Mouse (Mus musculus) midbrain, embryonic 11.5 days (tissue): ENCODE data around the gene Prkar1a. TPM values are rescaled to one million over a fixed set of nuclear protein-coding genes. Genes with fewer than 3 reads are reported as not detected.

Experiments
- ATAC-seq: fragments of 200-750 bp; cut with Nextera tagmentation; 2 replicates; pipeline ENCODE4 v1.8.0; 2017; ENCODE audit warnings: moderate TSS enrichment, moderate library complexity; ENCODE audit not compliant: low FRiP score
- DNase-seq: peaks from one replicate; pipeline ENCODE4 v3.0.0; 2015; ENCODE audit warnings: low spot score; ENCODE audit errors: missing footprints
- H3K27ac ChIP-seq: fragments of 300-500 bp; sonication (generic); 2 replicates; pipeline ENCODE4 v1.5.1; 2014; ENCODE audit warnings: low read depth, low read length
- H3K27me3 ChIP-seq: fragments of 300-500 bp; sonication (generic); 2 replicates; pipeline ENCODE4 v1.6.1; 2014; ENCODE audit warnings: mild to moderate bottlenecking, low read length, moderate library complexity, mixed read lengths; ENCODE audit not compliant: control insufficient read depth, insufficient read depth
- H3K36me3 ChIP-seq: fragments of 300-500 bp; sonication (generic); 2 replicates; pipeline ENCODE4 v1.6.1; 2014; ENCODE audit warnings: mild to moderate bottlenecking, low read length, moderate library complexity, mixed read lengths; ENCODE audit not compliant: control insufficient read depth, insufficient read depth
- H3K4me1 ChIP-seq: fragments of 300-500 bp; sonication (generic); 2 replicates; pipeline ENCODE4 v1.6.1; 2014; ENCODE audit warnings: low read length; ENCODE audit not compliant: control insufficient read depth, insufficient read depth
- H3K4me2 ChIP-seq: fragments of 300-500 bp; sonication (generic); 2 replicates; pipeline ENCODE4 v1.6.1; 2014; ENCODE audit warnings: mild to moderate bottlenecking, moderate library complexity
- H3K4me3 ChIP-seq: fragments of 300-500 bp; sonication (generic); 2 replicates; pipeline ENCODE4 v1.5.1; 2014; ENCODE audit warnings: low read depth, low read length
- H3K9ac ChIP-seq: fragments of 300-500 bp; sonication (generic); 2 replicates; pipeline ENCODE4 v1.6.1; 2014; ENCODE audit warnings: low read length
- H3K9me3 ChIP-seq: fragments of 300-500 bp; sonication (generic); 2 replicates; pipeline ENCODE4 v1.6.1; 2016; ENCODE audit warnings: low read length; ENCODE audit not compliant: control insufficient read depth
- WGBS: fragments of 180-500 bp; shearing (Covaris S2); extraction: QIAGEN DNeasy Blood & Tissue Kit; methylation state at CpG from one replicate; pipeline ENCODE4 v1.1.7; 2014; 5-methylcytosine and 5-hydroxymethylcytosine counted together
- polyA plus RNA-seq: library from polyadenylated mRNA; unstranded; fragments of >200 nt; fragmentation: Nextera tagmentation; extraction: Ambion mirVana; gene quantifications from 2 replicates; pipeline ENCODE4 v1.2.1, GENCODE M21; 2014

Prkar1a gene
- polyA plus RNA-seq, 1 experiment from 2014 or later = 435 TPM

- no peak for ATAC-seq
- no peak overlapping the region for H3K4me2 ChIP-seq
- no peak overlapping the region for H3K27ac ChIP-seq
- no peaks in the 10 kb centered on the region for H3K9me3 ChIP-seq
- 82% methylated on average over 10 of the region's 10 CpGs for WGBS
- H3K36me3 ChIP-seq = no peaks in the 10 kb centered on the region
- DNase-seq = peak; percentile 59
- no peaks in the 10 kb centered on the region for H3K4me1 ChIP-seq
- H3K4me3 ChIP-seq = no peak overlapping the region
- no peaks in the 10 kb centered on the region for H3K27me3 ChIP-seq
- no peak overlapping the region for H3K9ac ChIP-seq
These were observed 20.1 kb upstream of the Prkar1a start for GRCm38 (mm10) chr11:109629021-109629521.

GRCm38 (mm10) chr11:109634928-109635327 is 14.3 kb upstream of the Prkar1a start:
- H3K9ac ChIP-seq = no peak overlapping the region
- ATAC-seq (no peak), DNase-seq (no peak)
- no peaks in the 10 kb centered on the region for H3K9me3 ChIP-seq
- no peaks in the 10 kb centered on the region for H3K36me3 ChIP-seq
- no peak overlapping the region for H3K27ac ChIP-seq
- H3K4me3 ChIP-seq = no peak overlapping the region
- H3K4me2 ChIP-seq = no peak overlapping the region
- H3K4me1 ChIP-seq = no peaks in the 10 kb centered on the region
- H3K27me3 ChIP-seq = no peaks in the 10 kb centered on the region
- 82% methylated on average over 9 of the region's 9 CpGs for WGBS

- DNase-seq (no peak), ATAC-seq (no peak)
- no peaks in the 10 kb centered on the region for H3K4me1 ChIP-seq
- no peaks in the 10 kb centered on the region for H3K9me3 ChIP-seq
- H3K4me3 ChIP-seq = no peak overlapping the region
- no peak overlapping the region for H3K9ac ChIP-seq
- no peak overlapping the region for H3K4me2 ChIP-seq
- WGBS = 84% methylated on average over 6 of the region's 6 CpGs
- H3K36me3 ChIP-seq = no peaks in the 10 kb centered on the region
- no peaks in the 10 kb centered on the region for H3K27me3 ChIP-seq
- no peak overlapping the region for H3K27ac ChIP-seq
These were observed 13.3 kb upstream of the Prkar1a start for GRCm38 (mm10) chr11:109635871-109636395.

- DNase-seq (no peak), ATAC-seq (no peak)
- Histone ChIP-seq H3K9ac (no peak overlapping the region), H3K4me3 (no peak overlapping the region), H3K4me2 (no peak overlapping the region), H3K36me3 (no peaks in the 10 kb centered on the region), H3K4me1 (no peaks in the 10 kb centered on the region), H3K27ac (no peak overlapping the region), H3K9me3 (no peaks in the 10 kb centered on the region), H3K27me3 (no peaks in the 10 kb centered on the region)
- WGBS = 81% methylated on average over 5 of the region's 5 CpGs
These were observed 7.5 kb upstream of the Prkar1a start for GRCm38 (mm10) chr11:109641498-109642222.

GRCm38 (mm10) chr11:109648510-109648909 is 695 bp upstream of the Prkar1a start:
- Histone ChIP-seq H3K27ac (no peak overlapping the region), H3K4me3 (no peak overlapping the region), H3K9me3 (no peaks in the 10 kb centered on the region), H3K27me3 (no peaks in the 10 kb centered on the region; the same call in 1 of the 2 replicates), H3K4me1 (peaks cover 15% of the 10 kb centered on the region), H3K9ac (no peak overlapping the region), H3K4me2 (no peak overlapping the region), H3K36me3 (no peaks in the 10 kb centered on the region; the same call in 1 of the 2 replicates)
- ATAC-seq = no peak
- no peak for DNase-seq
- 59% methylated on average over 7 of the region's 7 CpGs for WGBS

- DNase-seq (peak; percentile 97), ATAC-seq (peak; percentile 83)
- Histone ChIP-seq H3K9me3 (no peaks in the 10 kb centered on the region), H3K9ac (peak overlapping the region; percentile 97), H3K27ac (peak overlapping the region; percentile 94), H3K27me3 (no peaks in the 10 kb centered on the region; the same call in 1 of the 2 replicates), H3K36me3 (no peaks in the 10 kb centered on the region; the same call in 1 of the 2 replicates), H3K4me1 (peaks cover 15% of the 10 kb centered on the region), H3K4me3 (peak overlapping the region; percentile 99), H3K4me2 (peak overlapping the region; percentile 88)
- 2% methylated on average over 31 of the region's 31 CpGs for WGBS
These were observed 933 bp downstream of the Prkar1a start for GRCm38 (mm10) chr11:109649975-109650701.

- peak overlapping the region; percentile 88 for H3K4me2 ChIP-seq
- H3K4me1 ChIP-seq = peaks cover 15% of the 10 kb centered on the region
- WGBS = under 1% methylated on average over 80 of the region's 90 CpGs
- no peaks in the 10 kb centered on the region; the same call in 1 of the 2 replicates for H3K27me3 ChIP-seq
- H3K36me3 ChIP-seq = no peaks in the 10 kb centered on the region; the same call in 1 of the 2 replicates
- H3K27ac ChIP-seq = peak overlapping the region; percentile 94
- peak; percentile 95 for ATAC-seq
- no peaks in the 10 kb centered on the region for H3K9me3 ChIP-seq
- H3K4me3 ChIP-seq = peak overlapping the region; percentile 99
- DNase-seq = peak; percentile 99
- H3K9ac ChIP-seq = peak overlapping the region; percentile 97
These were observed 1.8 kb downstream of the Prkar1a start for GRCm38 (mm10) chr11:109650788-109651565.

GRCm38 (mm10) chr11:109651566-109652024 is 2.4 kb downstream of the Prkar1a start:
- DNase-seq (no peak), ATAC-seq (peak; percentile 3; the same call in 1 of the 2 replicates)
- peak overlapping the region; percentile 94 for H3K27ac ChIP-seq
- peak overlapping the region; percentile 86 for H3K4me2 ChIP-seq
- peaks cover 15% of the 10 kb centered on the region for H3K4me1 ChIP-seq
- H3K4me3 ChIP-seq = peak overlapping the region; percentile 99
- H3K27me3 ChIP-seq = no peaks in the 10 kb centered on the region; the same call in 1 of the 2 replicates
- peak overlapping the region; percentile 97 for H3K9ac ChIP-seq
- H3K36me3 ChIP-seq = no peaks in the 10 kb centered on the region; the same call in 1 of the 2 replicates
- WGBS = 2% methylated on average over 21 of the region's 21 CpGs
- no peaks in the 10 kb centered on the region for H3K9me3 ChIP-seq
